Mouse (Mus musculus) testis, postnatal 14 days (tissue): ENCODE results near the gene Senp7.
"Not testable (repeated sequence)": the region's sequence is repeated elsewhere in the genome, so short reads cannot be mapped to it uniquely, and the experiment has no call there.

ENCODE experiments used
- DNase-seq: peaks from one replicate; pipeline ENCODE4 v3.0.0; 2021; ENCODE audit warnings: low spot score

Gene Senp7

GRCm38 (mm10) chr16:56048038-56048437, at the start of gene Senp7:
Gene Senp7, plus strand, starts transcription at chr16:56048338.
- DNase-seq, result not testable (repeated sequence)

DNA sequence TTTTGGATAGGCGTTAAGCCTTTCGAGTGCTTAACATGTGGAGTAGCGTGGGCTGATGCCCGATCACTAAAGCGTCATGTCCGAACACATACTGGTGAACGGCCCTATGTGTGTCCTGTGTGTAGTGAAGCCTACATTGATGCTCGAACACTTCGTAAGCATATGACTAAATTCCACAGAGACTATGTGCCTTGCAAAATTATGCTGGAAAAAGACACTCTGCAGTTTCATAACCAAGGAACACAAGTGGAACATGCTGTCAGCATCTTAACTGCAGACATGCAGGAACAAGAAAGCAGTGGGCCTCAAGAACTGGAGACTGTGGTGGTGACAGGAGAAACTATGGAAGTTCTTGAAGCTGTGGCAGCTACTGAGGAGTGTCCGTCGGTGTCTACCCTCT, 41.3 kb upstream of the Senp7 start:
- DNase-seq, result no peak

- no peak for DNase-seq
These were observed 39.3 kb upstream of the Senp7 start for GRCm38 (mm10) chr16:56008862-56009261.

- DNase-seq, result no peak
These were observed 35.1 kb upstream of the Senp7 start for GRCm38 (mm10) chr16:56012789-56013743.

GRCm38 (mm10) chr16:56014076-56014475, 34.1 kb upstream of the Senp7 start:
- no peak for DNase-seq

DNA sequence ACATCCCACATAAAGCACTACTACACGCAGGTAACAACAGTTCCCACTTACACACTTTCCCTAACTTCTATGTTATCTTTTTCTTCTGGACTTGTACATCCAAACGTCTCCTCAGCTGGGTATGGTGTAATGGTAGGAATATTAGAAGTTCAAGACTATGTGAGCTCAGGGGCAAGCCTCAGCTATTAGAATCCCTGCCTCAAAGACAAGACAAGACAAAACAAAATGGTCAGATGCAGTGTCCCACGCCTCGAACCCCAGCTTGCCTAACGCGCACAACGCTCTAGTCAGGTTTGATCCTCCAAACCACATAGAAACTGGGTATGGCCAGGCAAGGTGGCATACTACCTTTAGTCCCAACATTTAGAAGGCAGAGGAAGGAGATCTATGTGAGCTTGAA, 28.5 kb upstream of the Senp7 start:
- DNase-seq, result no peak

- DNase-seq, result no peak
These were observed 20.1 kb upstream of the Senp7 start for GRCm38 (mm10) chr16:56027854-56028629.

- DNase-seq, result peak; percentile 83
These were observed 19.2 kb upstream of the Senp7 start for GRCm38 (mm10) chr16:56028722-56029551.

DNA sequence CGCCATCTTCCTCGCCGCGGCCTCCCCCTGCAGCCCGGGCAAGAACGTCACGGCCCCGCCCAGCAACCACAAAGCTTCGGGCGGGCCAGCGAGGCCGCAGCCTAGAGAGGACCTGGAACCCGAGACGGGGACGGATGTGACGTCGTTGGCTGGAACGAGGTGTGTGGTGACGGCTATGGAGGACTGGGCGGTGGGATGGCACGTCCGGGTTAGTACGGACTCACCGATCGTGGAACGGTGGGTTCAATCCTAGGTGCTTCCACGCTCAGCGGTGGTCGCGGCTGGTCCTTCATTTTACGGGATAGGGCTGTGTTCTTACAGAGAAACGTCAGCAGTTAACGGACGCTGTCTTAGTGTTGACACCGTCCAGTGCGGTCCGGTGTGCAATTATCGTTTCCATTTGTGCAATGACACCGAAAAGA, 18.5 kb upstream of the Senp7 start, which contains the start of gene Pcnp:
Pcnp (minus strand) TSS at position 79 of the 422 bp plus-strand sequence.
- peak; percentile 97 for DNase-seq

DNA sequence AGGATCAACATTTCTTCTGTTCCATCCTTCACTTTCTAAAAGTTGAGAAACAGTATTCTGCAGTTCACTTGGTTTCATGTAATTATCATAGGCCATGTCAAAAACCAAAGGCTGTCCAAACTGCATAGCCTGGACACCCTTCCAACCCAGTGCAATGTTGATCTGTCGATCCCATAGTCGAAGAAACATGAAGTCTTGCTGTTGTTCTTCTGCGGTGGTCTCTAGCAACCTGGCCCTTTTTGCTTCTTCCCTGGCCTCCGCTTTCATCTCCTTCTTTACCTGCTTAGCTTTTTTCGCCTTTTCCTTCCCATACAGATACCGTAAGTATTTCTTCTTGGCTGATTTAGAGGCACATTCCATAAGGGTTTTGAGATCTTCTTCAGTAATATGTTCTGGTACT, 13.6 kb upstream of the Senp7 start:
- DNase-seq, result no peak

DNA sequence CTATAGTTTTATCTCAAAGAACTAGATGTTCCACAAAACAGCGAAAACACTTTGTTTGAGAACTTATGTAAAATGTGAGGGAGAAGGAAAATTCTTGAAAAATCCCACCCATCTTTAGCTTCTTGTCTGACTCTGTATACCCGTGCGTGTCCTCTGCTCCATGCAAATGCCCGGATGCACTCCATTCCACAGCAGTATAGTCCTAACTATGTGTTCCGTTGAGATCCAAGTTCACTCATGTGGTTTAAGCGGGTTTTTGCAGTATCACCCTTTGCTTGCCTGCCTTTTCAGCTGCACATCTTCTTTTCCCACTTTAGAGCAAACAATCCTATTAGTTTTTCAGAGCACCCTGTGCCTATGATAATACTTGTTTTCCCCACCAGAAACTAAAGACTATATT, 11.6 kb upstream of the Senp7 start:
- peak; percentile 2 for DNase-seq

GRCm38 (mm10) chr16:56037138-56038010, 10.8 kb upstream of the Senp7 start, which contains the start of gene Trmt10c:
Gene Trmt10c, minus strand, starts transcription at chr16:56037819.
- DNase-seq, result peak; percentile 92

DNA sequence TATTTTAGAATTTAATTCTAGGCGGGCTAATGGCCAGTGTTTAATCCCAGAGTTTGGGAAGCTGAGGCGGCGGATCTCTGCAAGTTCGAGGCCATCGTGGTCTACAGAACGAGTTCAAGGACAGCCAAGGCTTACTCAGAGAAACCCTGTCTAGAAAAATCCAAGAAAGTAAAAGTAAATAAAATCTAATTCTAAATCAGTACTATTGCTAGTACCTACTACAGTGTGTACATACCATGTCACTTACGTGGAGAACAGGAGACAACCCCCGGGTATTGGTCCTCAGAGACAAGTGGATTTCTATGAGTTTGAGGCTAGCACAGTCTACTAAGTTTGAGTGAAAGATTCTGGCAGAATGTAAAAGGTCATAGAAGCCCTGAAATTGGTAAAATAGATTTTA, 10.0 kb upstream of the Senp7 start:
- DNase-seq, result no peak

DNA sequence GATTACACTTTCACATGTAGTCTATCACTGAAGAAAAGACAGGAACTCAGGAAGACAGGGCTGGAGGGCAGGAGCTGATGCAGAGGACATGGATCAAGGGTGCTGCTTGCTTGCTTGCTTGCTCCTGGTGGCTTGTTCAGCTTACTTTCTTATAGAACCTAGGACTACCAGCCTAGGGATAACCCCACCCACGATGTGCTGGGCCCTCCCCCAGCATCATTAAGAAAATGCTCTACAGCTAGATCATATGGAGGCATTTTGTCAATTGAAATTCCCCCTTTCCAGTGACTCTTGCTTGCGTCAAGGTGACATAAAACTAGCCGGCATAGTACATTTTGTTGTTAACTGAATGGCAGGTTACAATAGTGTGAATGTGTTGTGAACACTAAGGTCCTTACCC, 7.8 kb downstream of the Senp7 start:
- DNase-seq, result no peak

DNA sequence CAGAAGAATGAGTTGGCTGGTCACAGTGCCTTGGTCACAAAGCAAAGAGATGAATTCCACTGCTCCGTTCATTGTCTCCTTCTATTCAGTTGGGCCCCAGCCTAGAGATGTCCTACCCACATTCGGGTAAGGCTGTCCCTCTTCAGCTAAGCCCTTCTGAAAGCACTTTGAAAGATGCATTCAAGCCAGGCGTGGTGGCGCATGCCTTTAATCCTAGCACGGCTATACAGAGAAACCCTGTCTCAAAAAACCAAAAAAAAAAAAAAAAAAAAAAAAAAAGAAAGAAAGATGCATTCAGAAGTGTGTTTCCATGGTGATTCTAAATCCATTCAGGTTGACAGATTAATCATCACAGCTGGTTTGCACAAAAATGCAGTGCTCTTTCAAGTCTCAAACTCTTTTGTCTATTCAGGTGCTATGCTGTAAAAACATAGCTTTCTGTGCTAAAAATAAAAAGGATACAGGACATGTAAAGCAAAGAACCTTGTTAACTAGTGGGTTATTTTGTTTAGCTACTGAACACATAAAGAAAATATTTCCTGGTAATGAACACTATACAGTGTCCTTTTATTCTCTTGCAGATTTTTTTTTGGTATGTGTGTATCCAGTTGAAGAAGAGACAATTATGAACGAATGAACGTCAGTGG, 8.9 kb downstream of the Senp7 start:
- DNase-seq, result no peak

DNA sequence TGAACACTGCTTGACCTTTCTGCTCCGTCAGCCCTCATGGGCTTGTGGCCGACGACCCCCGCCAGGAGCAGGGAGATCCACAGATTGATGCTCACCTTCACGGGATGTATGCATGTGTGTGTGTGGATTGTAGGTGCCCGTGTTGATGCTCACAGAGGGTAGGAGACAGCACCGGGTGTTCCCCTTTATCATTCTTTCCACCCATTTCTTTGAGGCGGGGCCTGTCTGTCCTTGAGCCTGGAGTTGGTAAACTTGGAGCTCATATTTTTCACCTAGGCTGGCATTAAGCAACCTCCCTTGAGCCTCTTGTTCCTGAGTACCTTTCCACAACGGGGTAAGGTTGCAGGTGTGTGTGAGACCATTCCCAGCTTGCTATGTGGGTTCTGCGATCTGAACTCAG, 10.0 kb downstream of the Senp7 start:
- no peak for DNase-seq

DNA sequence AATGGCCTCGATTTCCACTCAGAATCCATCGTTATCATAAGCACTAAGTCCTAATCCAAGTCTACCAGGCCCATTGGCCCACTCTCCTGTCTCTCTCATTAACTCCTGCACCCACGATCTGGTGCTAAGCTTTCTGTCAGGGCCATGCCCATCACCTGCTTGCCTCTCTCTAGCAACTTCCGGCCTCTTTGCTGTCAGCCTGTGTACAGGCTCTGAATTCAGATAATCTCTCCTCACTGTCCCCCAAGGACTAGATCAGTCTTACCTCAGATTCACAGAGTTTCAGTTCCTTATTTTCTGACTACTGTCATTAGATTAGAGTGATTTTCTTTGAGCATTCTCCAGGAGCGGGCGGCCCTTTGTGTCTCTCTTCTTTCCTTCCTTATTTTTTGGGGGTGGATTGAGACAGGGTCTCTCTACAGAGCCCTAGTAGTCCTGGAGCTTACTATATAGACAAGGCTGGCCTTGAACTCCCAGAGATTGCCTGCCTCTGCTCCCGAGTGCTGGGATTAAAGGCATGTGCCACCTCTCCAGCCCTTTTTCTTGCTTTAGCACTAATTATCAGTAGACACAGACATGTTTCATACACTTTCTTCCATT, 14.0 kb downstream of the Senp7 start:
- DNase-seq, result no peak

- no peak for DNase-seq
These were observed 14.8 kb downstream of the Senp7 start for GRCm38 (mm10) chr16:56062981-56063380.

DNA sequence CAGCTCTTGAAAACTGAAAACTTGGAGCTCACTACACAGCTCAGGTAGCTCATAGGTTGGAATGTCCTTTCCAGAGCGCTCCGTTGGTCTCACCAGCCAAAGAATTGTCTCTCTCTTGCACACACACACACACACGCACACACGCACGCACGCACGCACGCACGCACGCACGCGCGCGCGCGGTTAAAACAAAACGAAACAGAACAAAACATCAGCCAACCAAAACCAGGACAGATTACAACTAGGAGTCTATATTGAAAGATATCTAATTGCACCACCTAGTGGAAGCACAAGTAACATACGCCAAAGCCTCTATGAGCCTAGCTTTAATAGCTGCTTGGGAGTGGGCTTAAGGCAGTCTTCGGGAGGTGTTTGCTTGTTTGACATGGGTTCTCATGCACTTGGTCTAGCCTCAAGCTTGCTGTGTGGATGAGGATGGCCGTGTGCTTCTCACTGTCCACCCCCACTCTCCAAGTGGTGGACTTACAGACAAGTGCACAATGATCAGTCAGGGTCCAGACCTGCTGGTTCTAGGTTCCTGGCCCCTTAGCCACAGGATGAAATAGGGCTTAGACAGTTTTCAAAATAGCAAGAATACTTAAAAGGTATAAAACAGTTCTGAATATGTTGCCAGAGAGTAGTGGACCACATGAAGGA, 16.3 kb downstream of the Senp7 start:
- DNase-seq, result peak; percentile 30
